Mouse (Mus musculus): ENCODE results near the gene Zpr1.
"Not testable (repeated sequence)": the region's sequence is repeated elsewhere in the genome, so short reads cannot be mapped to it uniquely, and the experiment has no call there.

Gene Zpr1

GRCm38 (mm10) chr9:46261131-46261530 is 11.7 kb upstream of the Zpr1 start:
- DNase-seq (ENCODE audit: low read depth, low spot score) = no peak

- no peak for DNase-seq (ENCODE audit: low read depth, low spot score)
Measured at GRCm38 (mm10) chr9:46268343-46268873, 4.5 kb upstream of the Zpr1 start, which contains the start of gene Apoa5. Apoa5 (plus strand) TSS chr9:46268633.

GRCm38 (mm10) chr9:46269125-46269524 is 3.7 kb upstream of the Zpr1 start:
- no peak for DNase-seq (ENCODE audit: low read depth, low spot score)

- DNase-seq (ENCODE audit: low read depth, low spot score) = no peak
Measured at GRCm38 (mm10) chr9:46270782-46271181, 2.1 kb upstream of the Zpr1 start.

- no peak for DNase-seq (ENCODE audit: low read depth, low spot score)
Measured at GRCm38 (mm10) chr9:46272070-46272469, 794 bp upstream of the Zpr1 start.

GRCm38 (mm10) chr9:46274494-46274893 is 1.6 kb downstream of the Zpr1 start:
- DNase-seq (ENCODE audit: low read depth, low spot score) = no peak

- DNase-seq (ENCODE audit: low read depth, low spot score) = peak; percentile 89
Measured at GRCm38 (mm10) chr9:46282631-46283436, 10.0 kb downstream of the Zpr1 start, which contains the start of gene Bud13. Bud13 (plus strand) TSS chr9:46283008.

GRCm38 (mm10) chr9:46298381-46298780 is 25.5 kb downstream of the Zpr1 start:
- no peak for DNase-seq (ENCODE audit: low read depth, low spot score)

GRCm38 (mm10) chr9:46302142-46302541 is 29.3 kb downstream of the Zpr1 start:
- peak; percentile 46 for DNase-seq (ENCODE audit: low read depth, low spot score)

- DNase-seq (ENCODE audit: low read depth, low spot score) = no peak
Measured at GRCm38 (mm10) chr9:46309121-46309520, 36.3 kb downstream of the Zpr1 start.

GRCm38 (mm10) chr9:46314507-46314906 is 41.6 kb downstream of the Zpr1 start:
- DNase-seq (ENCODE audit: low read depth, low spot score) = peak; percentile 71

GRCm38 (mm10) chr9:46314921-46315320 is 42.1 kb downstream of the Zpr1 start:
- DNase-seq (ENCODE audit: low read depth, low spot score) = no peak

GRCm38 (mm10) chr9:46315807-46316365 is 43.0 kb downstream of the Zpr1 start:
- no peak for DNase-seq (ENCODE audit: low read depth, low spot score)

- DNase-seq (ENCODE audit: low read depth, low spot score) = no peak
Measured at GRCm38 (mm10) chr9:46316388-46316787, 43.5 kb downstream of the Zpr1 start.

GRCm38 (mm10) chr9:46316909-46317308 is 44.0 kb downstream of the Zpr1 start:
- no peak for DNase-seq (ENCODE audit: low read depth, low spot score)

- DNase-seq (ENCODE audit: low read depth, low spot score) = no peak
Measured at GRCm38 (mm10) chr9:46317957-46318356, 45.1 kb downstream of the Zpr1 start.

- DNase-seq (ENCODE audit: low read depth, low spot score) = not testable (repeated sequence)
Measured at GRCm38 (mm10) chr9:46319886-46320285, 47.0 kb downstream of the Zpr1 start, which contains the start of gene 4931429L15Rik. 4931429L15Rik (minus strand) TSS chr9:46319986.

GRCm38 (mm10) chr9:46320461-46320860 is 47.6 kb downstream of the Zpr1 start:
- no peak for DNase-seq (ENCODE audit: low read depth, low spot score)

- no peak for DNase-seq (ENCODE audit: low read depth, low spot score)
Measured at GRCm38 (mm10) chr9:46326694-46327405, 54.0 kb downstream of the Zpr1 start.

GRCm38 (mm10) chr9:46327706-46328571 is 55.1 kb downstream of the Zpr1 start:
- DNase-seq (ENCODE audit: low read depth, low spot score) = no peak

Data from retina, postnatal 7 days (tissue).